Mouse (Mus musculus) lung, embryonic 16.5 days (tissue): ENCODE measurements around the gene Hoxa4. TPM values are rescaled to one million over a fixed set of nuclear protein-coding genes. Genes with fewer than 3 reads are reported as not detected.

ENCODE experiments used
- ATAC-seq: fragments of 200-750 bp; cut with Nextera tagmentation; 2 replicates; pipeline ENCODE4 v1.8.0; 2017; ENCODE audit warnings: low read depth, mild to moderate bottlenecking, moderate library complexity
- H3K27ac ChIP-seq: fragments of 300-500 bp; sonication (generic); 2 replicates; pipeline ENCODE4 v1.5.1; 2014; ENCODE audit warnings: mild to moderate bottlenecking, control low read depth, low read length
- H3K27me3 ChIP-seq: fragments of 300-500 bp; sonication (generic); 2 replicates; pipeline ENCODE4 v1.6.1; 2014; ENCODE audit warnings: low read depth, low read length, mixed read lengths; ENCODE audit not compliant: control insufficient read depth, insufficient read depth
- H3K36me3 ChIP-seq: fragments of 300-500 bp; sonication (generic); 2 replicates; pipeline ENCODE4 v1.6.1; 2014; ENCODE audit warnings: low read length; ENCODE audit not compliant: control insufficient read depth, insufficient read depth
- H3K4me1 ChIP-seq: fragments of 300-500 bp; sonication (generic); replicated peaks from 2 replicates; pipeline ENCODE4 v1.6.1; 2014; ENCODE audit warnings: low read length, mixed read lengths; ENCODE audit not compliant: control insufficient read depth, insufficient read depth
- H3K4me2 ChIP-seq: fragments of 300-500 bp; sonication (generic); 2 replicates; pipeline ENCODE4 v1.6.1; 2014; ENCODE audit warnings: low read depth, low read length, control low read depth
- H3K4me3 ChIP-seq: fragments of 300-500 bp; sonication (generic); 2 replicates; pipeline ENCODE4 v1.5.1; 2014; ENCODE audit warnings: mild to moderate bottlenecking, low read length, control low read depth
- H3K9ac ChIP-seq: fragments of 300-500 bp; sonication (generic); 2 replicates; pipeline ENCODE4 v1.6.1; 2014; ENCODE audit warnings: low read length, control low read depth
- H3K9me3 ChIP-seq: fragments of 300-500 bp; sonication (generic); 2 replicates; pipeline ENCODE4 v1.6.1; 2016; ENCODE audit warnings: low read length; ENCODE audit not compliant: control insufficient read depth
- WGBS: fragments of 180-500 bp; shearing (Covaris S2); extraction: QIAGEN DNeasy Blood & Tissue Kit; methylation state at CpG from one replicate; pipeline ENCODE4 v1.1.7; 2014; 5-methylcytosine and 5-hydroxymethylcytosine counted together
- polyA plus RNA-seq: library from polyadenylated mRNA; unstranded; fragments of >200 nt; fragmentation: Nextera tagmentation; extraction: Ambion mirVana; gene quantifications from 2 replicates; pipeline ENCODE4 v1.2.1, GENCODE M21; 2015

Hoxa4 gene
- polyA plus RNA-seq, 1 experiment from 2014 or later: 2.4 TPM

- Histone ChIP-seq H3K4me2 (no peak overlapping the region), H3K27ac (no peak overlapping the region), H3K9me3 (no peaks in the 10 kb centered on the region), H3K4me1 (no peaks in the 10 kb centered on the region; the same call in 1 of the 2 replicates), H3K9ac (no peak overlapping the region), H3K36me3 (no peaks in the 10 kb centered on the region), H3K27me3 (peaks cover 88% of the 10 kb centered on the region), H3K4me3 (no peak overlapping the region)
- 18% methylated on average over 6 of the region's 6 CpGs for WGBS
- no peak for ATAC-seq
These were observed 44.3 kb upstream of the Hoxa4 start for GRCm38 (mm10) chr6:52235866-52236265.

- Histone ChIP-seq H3K4me3 (no peak overlapping the region), H3K4me2 (no peak overlapping the region), H3K27me3 (peaks cover 89% of the 10 kb centered on the region), H3K4me1 (peaks cover 2% of the 10 kb centered on the region; the same call in 1 of the 2 replicates), H3K27ac (no peak overlapping the region), H3K9ac (no peak overlapping the region), H3K36me3 (no peaks in the 10 kb centered on the region), H3K9me3 (no peaks in the 10 kb centered on the region)
- WGBS: 27% methylated on average over 9 of the region's 9 CpGs
- no peak for ATAC-seq
These were observed 43.7 kb upstream of the Hoxa4 start for GRCm38 (mm10) chr6:52235267-52235666.

GRCm38 (mm10) chr6:52234428-52235140 lies 43.0 kb upstream of the Hoxa4 start:
- WGBS: 1% methylated on average over 58 of the region's 68 CpGs
- Histone ChIP-seq H3K9ac (no peak overlapping the region), H3K4me2 (no peak overlapping the region), H3K4me3 (no peak overlapping the region), H3K27me3 (peaks cover 88% of the 10 kb centered on the region), H3K36me3 (no peaks in the 10 kb centered on the region), H3K4me1 (peaks cover 2% of the 10 kb centered on the region; the same call in 1 of the 2 replicates), H3K9me3 (no peaks in the 10 kb centered on the region), H3K27ac (no peak overlapping the region)
- no peak for ATAC-seq

GRCm38 (mm10) chr6:52233546-52234427 lies 42.2 kb upstream of the Hoxa4 start:
- Histone ChIP-seq H3K9ac (no peak overlapping the region), H3K4me3 (peak overlapping the region; percentile 20), H3K27ac (no peak overlapping the region), H3K27me3 (peaks cover 90% of the 10 kb centered on the region), H3K4me1 (peaks cover 2% of the 10 kb centered on the region; the same call in 1 of the 2 replicates), H3K9me3 (no peaks in the 10 kb centered on the region), H3K36me3 (no peaks in the 10 kb centered on the region), H3K4me2 (no peak overlapping the region)
- under 1% methylated on average over 70 of the region's 70 CpGs for WGBS
- peak; percentile 23; the same call in 1 of the 2 replicates for ATAC-seq

GRCm38 (mm10) chr6:52232984-52233545 lies 41.5 kb upstream of the Hoxa4 start:
- peaks cover 92% of the 10 kb centered on the region for H3K27me3 ChIP-seq
- ATAC-seq: no peak
- H3K9ac ChIP-seq: no peak overlapping the region
- 2% methylated on average over 23 of the region's 23 CpGs for WGBS
- no peak overlapping the region for H3K27ac ChIP-seq
- H3K36me3 ChIP-seq: no peaks in the 10 kb centered on the region
- peaks cover 2% of the 10 kb centered on the region; the same call in 1 of the 2 replicates for H3K4me1 ChIP-seq
- no peaks in the 10 kb centered on the region for H3K9me3 ChIP-seq
- H3K4me3 ChIP-seq: no peak overlapping the region
- H3K4me2 ChIP-seq: no peak overlapping the region

- Histone ChIP-seq H3K9ac (no peak overlapping the region), H3K4me1 (peaks cover 2% of the 10 kb centered on the region; the same call in 1 of the 2 replicates), H3K9me3 (no peaks in the 10 kb centered on the region), H3K4me2 (no peak overlapping the region), H3K27me3 (peaks cover 91% of the 10 kb centered on the region), H3K36me3 (no peaks in the 10 kb centered on the region), H3K4me3 (no peak overlapping the region; the same call in 1 of the 2 replicates), H3K27ac (no peak overlapping the region)
- ATAC-seq: no peak
- under 1% methylated on average over 18 of the region's 18 CpGs for WGBS
These were observed 41.0 kb upstream of the Hoxa4 start for GRCm38 (mm10) chr6:52232568-52232965.

- Histone ChIP-seq H3K4me2 (no peak overlapping the region), H3K27me3 (peaks cover 91% of the 10 kb centered on the region)
These were observed 40.5 kb upstream of the Hoxa4 start for GRCm38 (mm10) chr6:52231885-52232567.

GRCm38 (mm10) chr6:52230516-52231165 lies 39.1 kb upstream of the Hoxa4 start, which contains the start of gene Hoxa9:
Gene Hoxa9, minus strand, starts transcription at chr6:52231089.
- 2% methylated on average over 20 of the region's 36 CpGs for WGBS
- peaks cover 91% of the 10 kb centered on the region for H3K27me3 ChIP-seq
- H3K27ac ChIP-seq: no peak within 1 kb of the TSS
- H3K36me3 ChIP-seq: no peaks in the 10 kb centered on the region
- H3K4me3 ChIP-seq: no peak within 1 kb of the TSS
- no peaks in the 10 kb centered on the region for H3K9me3 ChIP-seq
- peaks cover 7% of the 10 kb centered on the region for H3K4me1 ChIP-seq
- ATAC-seq: peak; percentile 18; the same call in 1 of the 2 replicates
- no peak within 1 kb of the TSS for H3K9ac ChIP-seq
- H3K4me2 ChIP-seq: no peak within 1 kb of the TSS

More at GRCm38 (mm10) chr6:52231885-52232567, 40.5 kb upstream of the Hoxa4 start:
- Histone ChIP-seq H3K9ac (no peak overlapping the region), H3K4me1 (peaks cover 2% of the 10 kb centered on the region; the same call in 1 of the 2 replicates), H3K27ac (no peak overlapping the region), H3K36me3 (no peaks in the 10 kb centered on the region), H3K9me3 (no peaks in the 10 kb centered on the region), H3K4me3 (no peak overlapping the region; the same call in 1 of the 2 replicates)
- no peak for ATAC-seq
- 2% methylated on average over 18 of the region's 18 CpGs for WGBS
